Mouse (Mus musculus) ES-E14 (cell line): Measurements from ENCODE around the gene Dstyk. TPM values are rescaled to one million over a fixed set of nuclear protein-coding genes. Genes with fewer than 3 reads are reported as not detected.
"Not testable (repeated sequence)": the region's sequence is repeated elsewhere in the genome, so short reads cannot be mapped to it uniquely, and the experiment has no call there.

Source experiments
- DNase-seq: peaks from one replicate; pipeline ENCODE4 v3.0.0-alpha.2; 2013; ENCODE audit warnings: low read depth, low spot score
- H3K27ac ChIP-seq: 2 replicates; pipeline ENCODE4 v1.5.1; 2012; ENCODE audit warnings: low read depth, mild to moderate bottlenecking, low read length, moderate library complexity, mixed read lengths; ENCODE audit not compliant: poor library complexity, insufficient read depth, severe bottlenecking
- H3K36me3 ChIP-seq: 2 replicates; pipeline ENCODE4 v1.6.1; 2012; ENCODE audit warnings: mild to moderate bottlenecking, low read length, moderate library complexity, mixed read lengths; ENCODE audit not compliant: control insufficient read depth, poor library complexity, insufficient read depth, severe bottlenecking
- H3K4me1 ChIP-seq, 2 experiments: fragments of 150-350 bp in 1 of 2; sonication (generic) in 1 of 2; 2 replicates each; pipeline ENCODE4 v1.6.1; 2012; ENCODE audit warnings: low read length in 2 of 2, mild to moderate bottlenecking in 1 of 2, mixed read lengths in 1 of 2; ENCODE audit not compliant: control insufficient read depth in 2 of 2, insufficient read depth in 2 of 2, poor library complexity in 1 of 2
- H3K4me3 ChIP-seq, 2 experiments: fragments of 150-350 bp in 1 of 2; sonication (generic) in 1 of 2; 2 replicates each; pipeline ENCODE4 v1.5.1; 2012; ENCODE audit warnings: low read length in 2 of 2, low read depth in 1 of 2, mild to moderate bottlenecking in 1 of 2, mixed read lengths in 1 of 2; ENCODE audit not compliant: insufficient read depth in 1 of 2, poor library complexity in 1 of 2, severe bottlenecking in 1 of 2
- H3K9ac ChIP-seq: 2 replicates; pipeline ENCODE4 v1.6.1; 2012; ENCODE audit warnings: low read depth, mild to moderate bottlenecking, low read length, mixed read lengths; ENCODE audit not compliant: poor library complexity, insufficient read depth, severe bottlenecking
- H3K9me3 ChIP-seq: fragments of 150-350 bp; sonication (generic); 2 replicates; pipeline ENCODE4 v1.6.1; 2012; ENCODE audit warnings: low read depth, mild to moderate bottlenecking, low read length; ENCODE audit not compliant: control insufficient read depth, insufficient read depth
- CHD2 ChIP-seq: IDR thresholded peaks from 2 replicates; pipeline ENCODE4 v1.6.1; 2014; ENCODE audit warnings: mild to moderate bottlenecking, low read depth, low read length, inconsistent platforms
- HCFC1 ChIP-seq: IDR thresholded peaks from 2 replicates; pipeline ENCODE4 v1.6.1; 2012; ENCODE audit warnings: low read length, inconsistent platforms, borderline replicate concordance; ENCODE audit not compliant: insufficient read depth
- MAFK ChIP-seq: IDR thresholded peaks from 2 replicates; pipeline ENCODE4 v1.6.1; 2014; ENCODE audit warnings: mild to moderate bottlenecking, low read depth, low read length, inconsistent platforms; ENCODE audit not compliant: insufficient read depth
- ZC3H11A ChIP-seq: IDR thresholded peaks from 2 replicates; pipeline ENCODE4 v1.6.1; 2012; ENCODE audit warnings: low read depth, mild to moderate bottlenecking, inconsistent platforms, low read length, borderline replicate concordance
- ZNF384 ChIP-seq: IDR thresholded peaks from 2 replicates; pipeline ENCODE4 v1.6.1; 2012; ENCODE audit warnings: low read depth, low read length, inconsistent platforms
- in situ Hi-C, 2 experiments: fragments of 600-800 bp; cut with MboI; formaldehyde crosslinking; loops; one replicate each; pipeline ENCODE4 v1.15.1; 2025; ENCODE audit warnings: low sequenced_read_pairs in 2 of 2, inconsistent platforms in 1 of 2; ENCODE audit not compliant: unreplicated experiment in 2 of 2
- total RNA-seq: library from RNA; depleted of rRNA; stranded (reverse); fragments of 300-350 nt; gene quantifications from 2 replicates; pipeline ENCODE4 v1.2.3, GENCODE M21; 2012

The Dstyk gene
- total RNA-seq, 1 experiment: 6.5 TPM

GRCm38 (mm10) chr1:132469519-132469918, 52.2 kb downstream of the Dstyk start:
- in situ Hi-C loops: no loop called here
- Histone ChIP-seq H3K4me3 (no peak overlapping the region), H3K9me3 (no peaks in the 10 kb centered on the region), H3K9ac (no peak overlapping the region), H3K4me1 (peaks cover 2 to 24% of the 10 kb centered on the region in 2 experiments), H3K27ac (peak overlapping the region; percentile 35; the same call in 1 of the 2 replicates), H3K36me3 (no peaks in the 10 kb centered on the region)
- TF ChIP-seq ZC3H11A (no peak), MAFK (no peak), CHD2 (no peak), ZNF384 (no peak), HCFC1 (no peak)
- no peak for DNase-seq

GRCm38 (mm10) chr1:132470031-132470430, 52.7 kb downstream of the Dstyk start:
- peak overlapping the region; percentile 10 to 47; a peak in 3 of 4 replicates for H3K4me3 ChIP-seq
- H3K9me3 ChIP-seq, H3K36me3 ChIP-seq, DNase-seq, in situ Hi-C loops, H3K9ac ChIP-seq: not testable (repeated sequence)
- H3K4me1 ChIP-seq: peaks cover 2 to 25% of the 10 kb centered on the region in 2 experiments
- peak overlapping the region; percentile 77 for H3K27ac ChIP-seq

DNA sequence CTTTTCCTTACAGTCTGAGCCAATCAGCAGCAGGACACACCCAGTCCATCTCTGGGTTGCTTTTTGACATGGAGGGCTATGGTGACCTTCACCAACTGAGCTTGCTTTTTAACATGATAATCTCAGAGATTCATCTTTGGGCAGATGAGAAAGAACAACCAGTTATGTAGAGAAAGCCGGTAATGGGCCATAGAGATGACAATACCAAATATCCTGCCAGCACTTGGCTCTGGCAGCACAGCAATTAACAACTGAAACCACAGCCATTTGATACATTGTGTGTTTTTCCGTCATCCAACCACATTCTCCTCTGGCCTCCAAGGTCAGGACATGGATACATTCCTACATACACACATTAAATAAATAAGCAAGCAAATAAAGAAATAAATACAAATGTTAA, 53.7 kb downstream of the Dstyk start:
- peak; percentile 91 for DNase-seq
- in situ Hi-C loops: no loop called here

DNA sequence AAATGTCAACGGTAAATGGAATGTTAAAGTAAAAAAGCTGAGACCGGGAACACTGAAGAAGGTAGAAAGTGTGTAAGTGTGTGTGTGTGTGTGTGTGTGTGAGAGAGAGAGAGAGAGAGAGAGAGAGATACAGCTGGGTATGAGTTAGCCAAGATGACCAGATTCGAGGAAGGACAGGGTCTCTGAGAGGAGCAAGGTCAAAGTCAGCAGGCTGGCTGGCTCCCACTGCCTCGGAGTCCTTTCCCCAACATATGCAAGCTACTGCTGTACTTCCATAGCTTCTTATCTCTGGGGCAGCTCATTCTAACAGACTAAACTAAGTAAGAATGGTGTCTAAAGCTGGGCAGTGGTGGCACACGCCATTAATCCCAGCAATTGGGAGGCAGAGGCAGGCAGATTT, 54.1 kb downstream of the Dstyk start:
- Histone ChIP-seq H3K9me3 (no peaks in the 10 kb centered on the region), H3K9ac (peak overlapping the region; percentile 19; the same call in 1 of the 2 replicates), H3K4me3 (peak overlapping the region; percentile 22), H3K4me1 (peaks cover 4 to 19% of the 10 kb centered on the region in 2 experiments), H3K36me3 (no peaks in the 10 kb centered on the region), H3K27ac (peak overlapping the region; percentile 89)
- TF ChIP-seq ZC3H11A (no peak), ZNF384 (no peak), MAFK (no peak), HCFC1 (no peak), CHD2 (no peak)
- in situ Hi-C loops: no loop called here
- no peak for DNase-seq

More for the DNA sequence above, 53.7 kb downstream of the Dstyk start:
- Histone ChIP-seq H3K4me1 (peaks cover 3 to 20% of the 10 kb centered on the region in 2 experiments), H3K4me3 (peak overlapping the region; percentile 22 to 37), H3K9ac (no peak overlapping the region), H3K36me3 (no peaks in the 10 kb centered on the region), H3K9me3 (no peaks in the 10 kb centered on the region), H3K27ac (peak overlapping the region; percentile 89; the same call in 1 of the 2 replicates)
- TF ChIP-seq CHD2 (peak; percentile 75; the same call in 1 of the 2 replicates), MAFK (no peak)

DNA sequence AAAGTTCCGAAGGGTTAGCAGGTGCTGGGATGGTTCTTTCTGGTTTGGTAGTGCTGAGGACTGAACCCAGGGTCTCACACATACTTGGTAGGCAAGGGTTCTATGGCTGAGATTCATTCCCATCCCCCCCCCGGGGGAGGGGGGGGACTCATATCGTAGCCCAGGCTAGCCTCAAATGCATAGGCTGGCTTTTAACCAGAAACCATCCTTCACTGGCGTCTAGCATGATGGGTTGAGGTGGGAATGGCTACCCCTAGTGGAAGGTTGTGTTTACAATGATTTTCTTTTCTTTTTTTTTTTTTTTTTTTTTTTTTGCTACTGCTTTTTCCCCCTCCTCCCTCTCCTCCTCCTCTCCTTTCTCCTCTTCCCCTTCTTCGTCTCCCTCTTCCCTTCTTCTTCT, 55.2 kb downstream of the Dstyk start:
- Histone ChIP-seq H3K9me3 (no peaks in the 10 kb centered on the region), H3K9ac (0 out of 2 replicates have a peak overlapping the region, but pooled peaks have one; percentile 18), H3K4me1 (peaks cover 4 to 14% of the 10 kb centered on the region in 2 experiments; a peak in 3 of 4 replicates), H3K4me3 (peak overlapping the region in 1 of 2 experiments; percentile 18; a peak in 1 of 4 replicates), H3K27ac (peak overlapping the region; percentile 89), H3K36me3 (no peaks in the 10 kb centered on the region)
- no peak for DNase-seq
- TF ChIP-seq MAFK (no peak), ZNF384 (peak; percentile 99)
- in situ Hi-C loops: no loop called here
